Mouse (Mus musculus): ENCODE data around the gene Bok. TPM values are rescaled to one million over a fixed set of nuclear protein-coding genes. Genes with fewer than 3 reads are reported as not detected.

Bok gene
- polyA plus RNA-seq, 1 experiment, result not detected

DNA sequence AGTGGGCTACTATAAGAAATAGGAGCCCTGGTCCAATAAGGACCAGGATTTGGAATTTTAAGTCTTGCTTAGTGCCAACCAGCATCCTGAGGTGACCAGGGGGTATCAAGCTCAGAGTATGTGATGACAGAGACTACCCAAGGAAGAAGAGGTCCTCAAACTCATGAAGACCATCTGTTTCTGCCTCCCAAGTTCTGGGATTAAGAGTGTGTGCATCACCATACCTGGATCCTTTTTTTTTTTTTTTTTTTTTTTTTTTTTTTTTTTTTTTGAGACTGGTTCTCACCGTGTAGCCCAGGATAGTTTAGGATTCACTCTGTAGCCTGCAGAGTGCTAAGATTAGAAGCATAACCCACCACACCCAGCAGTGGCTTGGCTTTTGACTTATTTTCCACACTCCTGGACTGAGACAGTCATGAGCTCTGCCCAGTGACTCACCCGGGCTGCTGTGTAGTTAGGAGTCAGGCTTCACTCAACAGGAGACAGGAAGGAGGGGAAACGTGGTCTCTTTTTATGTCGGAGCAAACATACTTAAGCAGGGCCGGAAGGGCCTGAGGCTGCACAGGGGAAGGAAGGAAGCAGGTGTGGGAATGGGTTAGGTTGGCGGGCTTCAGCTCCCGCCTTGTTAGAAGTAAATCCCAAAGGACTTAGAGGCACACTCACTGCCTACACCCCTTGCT is 5.4 kb upstream of the Bok start:
- TF ChIP-seq GATA1 (IDR thresholded peaks at IDR 0.05; ENCODE audit: low read length), result no peak

DNA sequence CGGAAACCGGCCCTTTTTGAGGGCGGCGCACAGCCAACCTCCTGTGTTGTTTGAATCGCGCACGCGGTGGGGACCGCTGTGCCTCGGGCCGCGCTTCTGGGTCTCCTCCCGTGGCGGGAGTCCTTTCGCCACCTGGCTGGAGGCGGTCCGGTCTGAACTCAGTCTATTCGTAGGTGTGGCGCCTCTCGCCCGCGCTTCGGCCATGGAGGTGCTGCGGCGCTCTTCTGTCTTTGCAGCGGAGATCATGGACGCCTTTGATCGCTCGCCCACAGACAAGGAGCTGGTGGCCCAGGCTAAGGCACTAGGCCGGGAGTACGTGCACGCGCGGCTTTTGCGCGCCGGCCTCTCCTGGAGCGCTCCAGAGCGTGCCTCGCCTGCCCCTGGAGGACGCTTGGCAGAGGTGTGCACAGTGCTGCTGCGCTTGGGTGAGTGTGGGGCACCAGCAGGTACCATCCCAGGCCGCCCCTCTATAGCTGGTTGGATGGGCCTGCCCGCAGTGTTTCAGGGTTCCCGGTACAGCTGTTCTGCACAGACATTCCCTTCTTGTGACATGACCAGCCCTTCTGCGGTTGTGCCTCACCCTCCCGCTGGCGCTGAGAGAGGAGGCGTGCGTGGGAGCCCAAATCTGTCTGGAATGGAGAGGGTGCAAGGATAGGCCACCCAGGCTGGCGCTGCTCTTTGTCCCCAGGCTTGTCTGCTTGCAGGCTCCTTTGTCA is 943 bp downstream of the Bok start:
- TF ChIP-seq GATA1 (IDR thresholded peaks at IDR 0.05; ENCODE audit: low read length), result no peak

DNA sequence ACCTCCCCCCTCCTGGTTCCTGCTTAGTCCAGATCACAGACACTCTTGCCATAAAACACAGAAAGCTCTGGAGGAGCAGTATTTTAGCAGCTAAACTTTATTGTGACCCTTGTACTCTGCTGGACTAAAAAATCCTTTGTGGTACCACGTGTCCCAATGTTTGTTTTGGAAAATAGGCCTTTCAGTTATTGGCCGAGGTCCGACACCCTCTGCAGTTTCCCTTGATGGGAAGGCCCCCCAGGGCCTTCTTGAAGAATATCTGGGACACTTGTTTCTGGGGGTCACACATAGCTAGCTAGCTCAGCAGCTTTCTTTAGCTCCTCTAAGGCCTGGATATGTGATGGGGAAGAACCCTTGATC is 1.5 kb downstream of the Bok start:
- no peak for TF ChIP-seq GATA1 (IDR thresholded peaks at IDR 0.05; ENCODE audit: low read length)

DNA sequence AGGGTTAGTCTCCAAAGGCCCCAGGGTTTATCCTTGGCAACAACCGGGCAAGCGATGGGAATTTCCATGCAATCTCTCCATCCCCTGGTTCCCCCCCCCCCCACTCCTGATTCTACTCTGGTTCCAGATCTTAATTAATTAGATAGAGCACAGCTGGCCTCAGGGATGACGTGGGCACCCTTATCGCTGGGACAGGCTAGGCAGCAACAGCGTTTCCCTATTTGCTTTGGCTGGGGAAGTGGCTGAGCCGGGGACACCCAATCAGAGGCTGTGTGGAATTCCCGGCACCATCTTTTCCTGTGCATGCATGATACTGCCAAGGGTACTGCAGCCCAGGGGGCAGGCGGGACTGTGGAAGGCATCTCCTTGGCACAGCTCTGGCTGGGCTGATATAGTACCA is 2.7 kb downstream of the Bok start:
- no peak for TF ChIP-seq GATA1 (IDR thresholded peaks at IDR 0.05; ENCODE audit: low read length)

DNA sequence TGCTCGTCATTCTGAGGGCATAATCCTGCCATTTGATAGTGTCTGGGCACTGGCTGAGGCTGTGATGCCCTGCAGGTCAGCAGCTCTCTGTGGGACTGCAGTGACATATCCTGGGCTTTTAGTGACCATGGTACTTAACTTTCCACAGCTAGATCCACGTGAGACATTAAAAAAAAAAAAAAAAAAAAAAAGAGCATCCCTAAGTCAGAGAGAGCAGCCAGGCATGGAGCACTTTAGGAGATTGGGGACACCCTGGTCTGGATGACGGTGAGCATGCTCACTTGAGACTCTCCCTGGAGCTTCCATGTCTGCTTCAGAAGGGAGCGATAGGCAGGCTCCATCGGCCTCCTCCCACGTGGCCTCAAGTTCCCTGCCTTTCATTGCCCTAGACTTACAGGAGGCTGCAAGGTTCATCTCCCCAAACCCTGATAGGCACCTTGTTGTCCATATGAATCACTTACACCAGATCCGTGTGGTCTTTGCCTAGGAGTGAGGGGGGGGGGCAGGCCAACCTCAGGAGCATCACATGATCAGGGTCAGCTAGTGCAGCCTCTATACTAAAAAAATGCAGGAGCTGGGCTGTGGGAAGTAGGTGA is 4.5 kb downstream of the Bok start:
- no peak for TF ChIP-seq GATA1 (IDR thresholded peaks at IDR 0.05; ENCODE audit: low read length)

DNA sequence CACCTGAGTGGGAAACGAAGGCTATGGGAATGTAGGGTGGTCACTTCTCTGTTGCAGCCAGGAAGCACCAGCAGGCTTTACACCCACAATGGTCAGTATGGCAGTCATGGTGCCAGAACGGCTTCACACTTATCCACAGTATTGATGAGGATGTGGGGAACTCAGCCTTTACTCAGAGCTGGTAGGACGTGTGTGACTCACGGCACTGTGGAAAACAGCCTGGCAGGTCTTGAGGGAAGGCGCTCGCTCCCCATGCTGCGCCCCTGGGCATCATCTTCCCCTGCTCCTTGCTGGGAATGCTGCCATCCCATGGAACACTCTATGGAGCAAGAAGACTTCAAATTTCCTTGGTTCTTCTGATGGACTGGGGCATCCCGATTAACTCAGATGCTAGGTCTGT is 5.6 kb downstream of the Bok start:
- no peak for TF ChIP-seq GATA1 (IDR thresholded peaks at IDR 0.05; ENCODE audit: low read length)

DNA sequence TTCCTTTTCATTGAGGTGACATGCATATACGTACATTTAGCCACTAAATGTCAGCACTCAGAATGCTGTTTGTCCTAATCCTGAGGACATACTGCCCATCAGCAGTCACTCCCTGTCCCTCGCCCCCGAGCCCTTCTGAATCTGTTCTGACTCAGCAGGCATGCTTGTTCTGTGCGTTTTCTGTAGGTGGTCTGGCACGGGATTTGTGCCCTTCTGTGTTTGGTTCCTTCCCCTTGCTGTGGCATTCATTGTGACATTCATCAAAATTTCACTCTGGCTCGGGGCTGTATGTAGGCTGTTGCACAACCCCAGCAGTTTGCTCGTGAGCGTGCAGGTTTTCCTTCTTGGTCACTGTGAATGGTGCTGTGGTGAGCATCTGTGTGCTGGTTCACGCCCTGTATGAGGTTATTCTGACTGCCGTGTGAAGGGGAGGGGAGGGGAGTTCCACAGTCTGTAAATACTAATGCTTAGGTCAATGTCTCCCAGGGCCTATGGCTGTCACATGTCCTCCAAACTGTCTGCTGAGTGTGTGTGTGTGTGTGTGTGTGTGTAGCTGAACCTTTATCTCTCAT is 6.4 kb downstream of the Bok start:
- TF ChIP-seq GATA1 (IDR thresholded peaks at IDR 0.05; ENCODE audit: low read length), result no peak

DNA sequence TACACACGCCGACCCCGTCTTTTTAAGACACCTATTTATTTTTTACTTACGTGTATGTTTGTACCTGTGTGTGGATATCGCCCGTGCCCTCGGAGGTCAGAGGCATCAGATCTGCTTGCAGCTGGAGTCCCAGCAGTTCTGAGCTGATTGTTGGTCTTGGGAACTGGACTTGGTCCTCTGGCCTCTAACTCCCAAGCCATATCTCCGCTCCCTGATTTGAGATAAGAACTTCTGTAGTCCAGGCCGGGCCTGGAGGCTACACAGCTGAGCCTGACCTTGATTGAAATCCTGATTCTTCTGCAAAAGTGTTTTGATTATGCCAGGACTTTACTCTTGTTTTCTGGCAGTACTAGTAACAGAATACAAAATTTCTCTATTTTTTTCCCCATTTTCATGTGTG is 7.3 kb downstream of the Bok start:
- TF ChIP-seq GATA1 (IDR thresholded peaks at IDR 0.05; ENCODE audit: low read length), result no peak

DNA sequence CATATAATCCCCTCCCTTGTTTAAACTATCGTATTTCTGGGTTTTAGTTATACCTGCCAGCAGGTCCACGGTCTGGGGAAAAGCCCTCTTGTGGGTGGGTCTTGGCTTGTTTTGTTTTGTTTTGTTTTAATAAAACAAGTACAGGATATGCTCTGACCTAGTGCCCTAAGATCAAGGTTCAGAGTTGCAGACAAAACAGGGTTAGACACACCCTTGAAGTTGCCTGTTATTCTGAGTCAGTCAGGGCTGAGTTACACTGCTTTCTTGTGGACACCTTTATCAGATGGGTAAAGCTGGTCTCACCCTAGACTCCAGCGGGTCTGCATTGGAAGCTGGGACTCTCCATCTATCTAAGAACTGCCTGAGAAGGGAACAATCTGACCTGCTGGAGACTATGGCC is 8.0 kb downstream of the Bok start:
- no peak for TF ChIP-seq GATA1 (IDR thresholded peaks at IDR 0.05; ENCODE audit: low read length)

DNA sequence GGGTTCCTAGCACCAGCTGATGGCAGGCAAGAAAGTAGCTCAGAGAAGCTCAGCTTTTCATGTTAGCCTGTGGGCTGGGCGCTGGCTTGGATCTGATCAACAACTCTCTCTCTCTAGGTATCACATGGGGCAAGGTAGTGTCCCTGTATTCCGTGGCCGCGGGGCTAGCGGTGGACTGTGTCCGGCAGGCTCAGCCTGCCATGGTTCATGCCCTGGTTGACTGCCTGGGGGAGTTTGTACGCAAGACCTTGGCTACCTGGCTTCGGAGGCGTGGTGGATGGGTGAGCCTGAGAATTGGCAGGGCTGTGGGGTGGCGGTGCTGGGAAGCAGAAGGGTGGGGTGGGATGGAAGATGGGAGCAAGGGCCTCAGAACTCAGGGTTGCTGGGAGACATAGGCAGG is 8.5 kb downstream of the Bok start:
- TF ChIP-seq GATA1 (IDR thresholded peaks at IDR 0.05; ENCODE audit: low read length), result no peak

DNA sequence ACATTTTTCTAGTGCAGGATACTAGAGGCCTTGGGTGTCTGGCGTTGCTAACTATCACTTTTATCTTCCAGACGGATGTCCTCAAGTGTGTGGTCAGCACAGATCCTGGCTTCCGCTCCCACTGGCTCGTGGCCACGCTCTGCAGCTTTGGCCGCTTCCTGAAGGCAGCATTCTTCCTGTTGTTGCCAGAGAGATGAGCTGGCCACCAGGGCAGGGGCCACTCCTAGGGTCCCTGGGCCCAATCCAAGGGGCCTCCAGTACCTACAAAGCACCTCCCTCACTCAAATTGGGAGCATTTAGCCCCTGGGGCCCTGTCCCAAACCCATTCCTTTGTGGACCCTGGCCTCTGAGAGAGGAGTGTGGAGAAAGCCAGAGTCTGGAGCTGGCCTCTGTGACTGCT is 9.5 kb downstream of the Bok start:
- no peak for TF ChIP-seq GATA1 (IDR thresholded peaks at IDR 0.05; ENCODE audit: low read length)

DNA sequence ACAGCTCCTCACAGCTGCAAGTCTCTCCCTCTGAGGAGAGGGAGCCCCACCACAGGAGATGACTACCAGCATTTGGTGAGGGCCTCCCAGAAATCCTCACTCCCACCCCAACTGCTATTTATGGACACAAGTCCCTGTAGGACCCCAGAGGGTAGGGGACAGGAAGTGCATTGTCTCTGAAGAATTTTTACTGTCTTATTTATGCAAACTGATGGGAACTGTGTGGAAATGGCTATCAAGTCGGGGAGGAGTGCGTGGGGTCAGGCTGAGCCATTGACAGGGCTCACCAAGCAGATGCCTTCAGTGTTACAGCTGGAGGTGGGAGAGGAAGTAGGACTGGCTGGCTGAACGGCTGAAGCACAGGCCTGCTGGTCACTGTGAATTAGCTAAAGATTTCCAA is 11.9 kb downstream of the Bok start:
- TF ChIP-seq GATA1 (IDR thresholded peaks at IDR 0.05; ENCODE audit: low read length), result no peak

DNA sequence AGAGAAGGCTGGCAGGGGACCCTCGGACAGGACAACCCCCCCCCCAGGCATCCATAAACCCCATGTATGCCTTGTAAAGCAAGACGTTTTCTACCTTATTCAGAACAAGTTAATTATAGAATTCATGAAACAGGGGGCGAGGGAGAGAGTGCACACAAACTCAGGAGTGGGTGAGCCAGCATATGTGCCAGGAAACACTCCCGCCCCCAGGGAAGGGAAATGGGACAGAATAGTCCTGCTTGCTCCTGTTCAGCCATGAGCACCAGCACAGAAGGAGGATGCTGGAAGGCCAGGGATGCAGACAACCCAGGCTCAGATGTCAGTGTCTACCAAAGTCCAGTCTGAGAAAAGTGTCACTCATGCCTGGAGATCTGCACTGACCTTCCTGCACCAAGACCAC is 13.7 kb downstream of the Bok start:
- no peak for TF ChIP-seq GATA1 (IDR thresholded peaks at IDR 0.05; ENCODE audit: low read length)

DNA sequence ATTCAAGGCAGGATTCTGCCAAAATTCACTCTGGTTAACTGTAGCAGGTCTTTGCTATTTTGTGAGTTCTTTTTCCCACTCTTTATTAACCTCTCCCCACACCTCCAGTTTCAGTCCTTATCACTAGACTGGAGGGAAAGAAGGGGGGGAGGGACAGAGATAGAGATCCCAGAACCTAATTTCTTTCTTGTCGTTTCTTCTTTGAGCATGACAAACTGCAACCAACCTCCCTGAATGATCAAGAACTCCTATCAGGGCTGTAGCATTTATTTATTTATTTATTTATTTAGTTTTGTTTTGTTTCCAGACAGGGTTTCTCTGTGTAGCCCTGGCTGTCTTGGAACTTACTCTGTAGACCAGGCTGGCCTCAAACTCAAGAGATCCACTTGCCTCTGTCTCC is 16.6 kb downstream of the Bok start:
- no peak for TF ChIP-seq GATA1 (IDR thresholded peaks at IDR 0.05; ENCODE audit: low read length)

DNA sequence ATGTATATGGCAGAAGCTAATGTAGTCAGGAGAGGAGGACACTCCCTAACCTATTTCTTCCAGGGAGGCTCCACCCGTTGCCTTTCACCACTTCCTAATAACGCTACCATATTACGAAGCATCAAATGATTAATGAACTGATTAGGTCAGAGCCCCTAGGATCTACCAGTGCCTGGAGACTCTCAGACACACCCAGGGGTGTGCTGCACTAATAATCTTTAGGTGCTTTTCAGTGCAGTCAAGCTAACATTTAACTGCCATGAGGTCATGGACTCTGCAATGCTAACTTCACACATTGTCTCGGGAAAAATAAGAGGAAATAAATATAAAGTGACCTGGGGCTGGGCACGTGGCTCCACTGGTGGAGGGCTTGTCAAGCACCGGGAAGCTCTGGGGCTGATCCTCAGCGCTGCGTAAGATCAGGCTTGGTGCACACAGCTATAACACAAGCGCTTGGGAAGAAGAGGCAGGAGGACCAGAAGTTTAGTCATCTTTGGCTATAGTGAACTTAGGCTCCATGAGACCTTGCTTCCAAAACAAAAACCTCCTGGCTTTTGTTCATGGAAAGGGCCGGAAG is 18.1 kb downstream of the Bok start:
- TF ChIP-seq GATA1 (IDR thresholded peaks at IDR 0.05; ENCODE audit: low read length), result no peak

DNA sequence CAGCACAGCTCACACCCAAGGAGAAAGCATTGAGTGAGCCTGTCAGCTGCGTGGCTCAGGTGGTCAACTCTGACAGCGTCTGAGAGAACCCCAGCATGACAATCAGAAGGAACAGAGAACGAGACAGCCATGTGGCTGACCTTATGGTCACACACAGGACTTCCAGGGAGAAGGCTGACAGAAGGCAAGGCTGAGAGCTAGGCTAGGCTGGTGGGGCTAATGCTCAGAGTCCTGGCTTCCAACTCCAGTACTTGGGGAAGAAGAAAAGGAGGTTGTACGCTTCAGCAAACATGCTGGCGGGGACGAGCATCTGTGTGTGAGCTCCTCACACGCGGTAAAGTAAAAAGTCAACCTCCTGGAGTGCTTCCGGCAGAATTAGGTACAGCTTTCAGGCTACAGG is 18.9 kb downstream of the Bok start:
- TF ChIP-seq GATA1 (IDR thresholded peaks at IDR 0.05; ENCODE audit: low read length), result no peak

All from G1E-ER4 (cell line).